Mouse (Mus musculus): ENCODE measurements at regions not wholly inside any gene's neighbourhood (a gene's known extent, or its start where the extent isn't known, plus 50 kb on each side); places are given as distances from the start of the nearest gene placed in this dataset.

DNA sequence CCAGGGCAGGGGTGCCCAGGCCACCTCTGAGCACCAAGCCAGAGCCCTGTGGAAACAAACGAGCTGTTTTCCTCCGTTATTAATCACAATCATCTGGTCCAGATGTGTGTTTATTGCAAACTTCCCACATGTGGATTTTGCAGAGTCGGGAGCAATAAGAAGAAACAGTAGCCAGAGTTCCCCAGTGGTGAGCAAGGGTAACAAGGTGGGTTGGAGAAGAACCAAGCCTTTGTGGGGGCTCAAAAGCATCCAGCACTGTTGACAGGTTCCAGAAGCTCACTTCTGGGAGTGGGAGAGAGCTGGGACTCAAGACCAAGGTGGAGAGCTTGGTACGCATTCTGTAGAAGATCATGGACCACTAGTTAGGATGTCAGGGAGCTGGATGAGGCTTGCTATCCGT lies 63.6 kb downstream of the Hif1an start:
- Histone ChIP-seq H3K9ac (ENCODE audit: low read depth, low read length) (no peak overlapping the region), H3K4me1 (ENCODE audit: control insufficient read depth, insufficient read depth, low read length) (no peaks in the 10 kb centered on the region), H3K4me2 (no peak overlapping the region), H3K36me3 (ENCODE audit: control insufficient read depth, insufficient read depth, low read length) (no peaks in the 10 kb centered on the region), H3K4me3 (ENCODE audit: low read depth, low read length) (no peak overlapping the region), H3K9me3 (replicated peaks; ENCODE audit: control insufficient read depth, low read length) (no peaks in the 10 kb centered on the region), H3K27ac (ENCODE audit: low read depth, low read length) (no peak overlapping the region), H3K27me3 (ENCODE audit: control insufficient read depth, insufficient read depth, low read length) (0 out of 2 replicates have a peak, but pooled peaks cover 9% of the 10 kb centered on the region)
- WGBS (ENCODE audit: insufficient replicate concordance), result 72% methylated on average over 5 of the region's 5 CpGs
- no peak for ATAC-seq (replicated peaks; ENCODE audit: insufficient number of reproducible peaks, low FRiP score, low TSS enrichment)

DNA sequence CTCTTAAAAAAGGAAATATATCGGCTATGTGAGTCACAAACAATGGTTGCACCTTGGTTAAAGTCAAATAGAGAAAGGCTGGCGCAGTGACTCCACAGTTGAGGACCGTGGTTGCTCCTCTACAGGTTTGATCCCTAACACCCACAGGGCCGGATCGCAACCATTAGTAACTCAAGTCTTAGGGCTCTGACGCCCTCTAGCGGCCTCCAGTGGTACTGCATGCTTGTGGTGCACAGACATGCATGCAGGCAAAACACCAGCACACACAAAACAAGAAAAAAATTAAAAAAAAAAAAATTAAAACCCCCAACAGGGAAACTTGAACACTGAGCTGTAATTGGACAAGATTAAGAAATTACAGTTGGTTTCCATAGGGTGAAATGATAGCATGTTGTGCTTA lies 67.1 kb downstream of the Hif1an start:
- Histone ChIP-seq H3K36me3 (ENCODE audit: control insufficient read depth, insufficient read depth, low read length) (no peaks in the 10 kb centered on the region), H3K4me2 (no peak overlapping the region), H3K27me3 (ENCODE audit: control insufficient read depth, insufficient read depth, low read length) (peaks cover 22% of the 10 kb centered on the region), H3K4me3 (ENCODE audit: low read depth, low read length) (no peak overlapping the region), H3K27ac (ENCODE audit: low read depth, low read length) (no peak overlapping the region), H3K9me3 (replicated peaks; ENCODE audit: control insufficient read depth, low read length) (no peaks in the 10 kb centered on the region), H3K4me1 (ENCODE audit: control insufficient read depth, insufficient read depth, low read length) (no peaks in the 10 kb centered on the region), H3K9ac (ENCODE audit: low read depth, low read length) (no peak overlapping the region)
- 57% methylated on average over 7 of the region's 7 CpGs for WGBS (ENCODE audit: insufficient replicate concordance)
- ATAC-seq (replicated peaks; ENCODE audit: insufficient number of reproducible peaks, low FRiP score, low TSS enrichment), result no peak

DNA sequence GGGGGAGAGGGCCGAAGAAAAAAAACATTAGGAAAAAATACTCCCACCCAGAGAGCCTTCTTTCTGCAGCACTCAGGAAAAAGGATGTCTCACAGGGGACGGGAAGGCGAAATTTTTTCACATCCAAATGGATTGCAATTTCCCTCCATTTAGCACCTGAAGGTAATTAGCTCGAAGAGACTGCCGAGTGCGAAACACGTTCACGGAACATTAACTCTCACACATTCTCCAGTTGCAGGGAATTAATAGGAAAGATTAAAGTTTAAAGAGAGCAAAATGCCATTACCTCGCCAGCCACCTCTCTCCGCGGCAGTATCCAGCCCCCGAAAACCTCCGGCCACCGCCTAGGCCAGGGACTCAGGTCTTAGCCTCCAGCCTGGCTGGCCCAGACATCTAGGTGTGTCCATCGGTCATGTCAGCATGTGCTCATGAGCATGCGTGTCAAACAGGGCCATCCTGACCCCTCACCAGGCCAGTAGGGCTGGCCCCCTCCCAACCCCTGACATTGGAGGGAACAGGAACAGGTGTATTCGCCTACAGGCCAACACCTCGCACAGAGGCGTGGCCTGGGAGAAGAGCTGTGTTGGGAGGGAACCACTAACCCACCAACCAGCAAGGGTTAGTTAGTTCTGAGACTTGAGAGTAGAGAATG lies 68.8 kb downstream of the Hif1an start:
- H3K27ac ChIP-seq (ENCODE audit: low read depth, low read length), result no peak overlapping the region
- H3K9ac ChIP-seq (ENCODE audit: low read depth, low read length), result no peak overlapping the region
- H3K27me3 ChIP-seq (ENCODE audit: control insufficient read depth, insufficient read depth, low read length), result peaks cover 19% of the 10 kb centered on the region
- no peak for ATAC-seq (replicated peaks; ENCODE audit: insufficient number of reproducible peaks, low FRiP score, low TSS enrichment)
- no peaks in the 10 kb centered on the region for H3K9me3 ChIP-seq (replicated peaks; ENCODE audit: control insufficient read depth, low read length)
- WGBS (ENCODE audit: insufficient replicate concordance), result 68% methylated on average over 19 of the region's 19 CpGs
- H3K4me3 ChIP-seq (ENCODE audit: low read depth, low read length), result no peak overlapping the region
- no peaks in the 10 kb centered on the region for H3K36me3 ChIP-seq (ENCODE audit: control insufficient read depth, insufficient read depth, low read length)
- H3K4me1 ChIP-seq (ENCODE audit: control insufficient read depth, insufficient read depth, low read length), result no peaks in the 10 kb centered on the region
- no peak overlapping the region for H3K4me2 ChIP-seq

DNA sequence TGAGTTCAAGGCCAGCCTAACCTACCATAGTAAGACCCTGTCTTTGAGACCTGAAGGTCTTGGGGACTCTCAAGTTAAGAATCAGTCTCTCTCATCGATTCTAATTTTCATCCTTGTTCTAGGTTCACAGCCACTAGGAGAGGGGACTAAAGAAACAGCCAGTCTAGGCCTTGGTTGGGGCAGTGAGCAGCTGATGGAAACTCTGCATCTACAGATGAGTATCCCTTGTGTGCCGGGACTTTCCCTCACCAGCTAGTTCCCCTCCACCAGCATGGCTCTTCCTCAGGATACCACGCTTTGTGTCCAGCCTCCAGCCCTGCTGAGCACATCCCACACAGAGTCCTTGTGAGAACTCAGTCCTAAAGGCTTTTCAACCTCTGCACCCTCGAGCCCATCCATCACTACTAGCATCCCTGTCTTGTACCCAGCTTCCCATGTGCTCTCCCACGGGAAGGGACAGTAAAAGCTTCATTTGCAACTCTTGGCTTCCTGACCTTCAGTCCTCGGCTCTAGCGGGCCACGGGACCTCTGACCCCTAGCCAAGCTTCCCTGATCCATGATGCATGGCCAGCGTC lies 74.6 kb downstream of the Hif1an start:
- peaks cover 5% of the 10 kb centered on the region; the same call in 1 of the 2 replicates for H3K4me1 ChIP-seq (ENCODE audit: control insufficient read depth, insufficient read depth, low read length)
- 64% methylated on average over 9 of the region's 9 CpGs for WGBS (ENCODE audit: insufficient replicate concordance)

DNA sequence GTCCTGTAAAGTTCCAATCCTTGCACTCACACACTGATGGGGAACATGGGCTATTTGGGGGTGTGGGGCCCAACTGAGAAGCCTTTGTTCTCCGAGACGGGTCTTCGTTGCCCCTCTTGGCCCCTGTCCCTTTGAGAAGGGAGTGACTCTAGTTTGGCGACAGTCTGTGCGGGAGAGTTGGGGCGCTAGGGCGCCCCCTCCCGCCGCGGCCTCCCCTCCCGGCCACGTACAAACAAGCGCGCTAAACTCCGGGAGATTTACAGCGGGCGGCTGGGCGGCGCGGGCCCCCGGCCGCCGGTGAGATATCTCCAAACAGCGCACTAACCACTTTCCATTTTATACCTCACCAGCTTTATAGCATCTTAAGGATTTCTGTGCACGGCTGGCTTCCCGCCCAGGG lies 77.4 kb downstream of the Hif1an start:
- Histone ChIP-seq H3K9me3 (replicated peaks; ENCODE audit: control insufficient read depth, low read length) (no peaks in the 10 kb centered on the region), H3K4me2 (peak overlapping the region; percentile 62), H3K9ac (ENCODE audit: low read depth, low read length) (no peak overlapping the region), H3K4me3 (ENCODE audit: low read depth, low read length) (peak overlapping the region; percentile 33), H3K27ac (ENCODE audit: low read depth, low read length) (no peak overlapping the region), H3K36me3 (ENCODE audit: control insufficient read depth, insufficient read depth, low read length) (no peaks in the 10 kb centered on the region), H3K27me3 (ENCODE audit: control insufficient read depth, insufficient read depth, low read length) (peaks cover 57% of the 10 kb centered on the region), H3K4me1 (ENCODE audit: control insufficient read depth, insufficient read depth, low read length) (peaks cover 5% of the 10 kb centered on the region; the same call in 1 of the 2 replicates)
- under 1% methylated on average over 26 of the region's 26 CpGs for WGBS (ENCODE audit: insufficient replicate concordance)
- no peak for ATAC-seq (replicated peaks; ENCODE audit: insufficient number of reproducible peaks, low FRiP score, low TSS enrichment)

More for the DNA sequence above, 74.6 kb downstream of the Hif1an start:
- H3K9ac ChIP-seq (ENCODE audit: low read depth, low read length), result no peak overlapping the region
- ATAC-seq (replicated peaks; ENCODE audit: insufficient number of reproducible peaks, low FRiP score, low TSS enrichment), result no peak
- H3K4me2 ChIP-seq, result no peak overlapping the region
- H3K9me3 ChIP-seq (replicated peaks; ENCODE audit: control insufficient read depth, low read length), result no peaks in the 10 kb centered on the region
- no peak overlapping the region for H3K27ac ChIP-seq (ENCODE audit: low read depth, low read length)
- H3K4me3 ChIP-seq (ENCODE audit: low read depth, low read length), result no peak overlapping the region
- no peaks in the 10 kb centered on the region for H3K36me3 ChIP-seq (ENCODE audit: control insufficient read depth, insufficient read depth, low read length)
- H3K27me3 ChIP-seq (ENCODE audit: control insufficient read depth, insufficient read depth, low read length), result peaks cover 54% of the 10 kb centered on the region

DNA sequence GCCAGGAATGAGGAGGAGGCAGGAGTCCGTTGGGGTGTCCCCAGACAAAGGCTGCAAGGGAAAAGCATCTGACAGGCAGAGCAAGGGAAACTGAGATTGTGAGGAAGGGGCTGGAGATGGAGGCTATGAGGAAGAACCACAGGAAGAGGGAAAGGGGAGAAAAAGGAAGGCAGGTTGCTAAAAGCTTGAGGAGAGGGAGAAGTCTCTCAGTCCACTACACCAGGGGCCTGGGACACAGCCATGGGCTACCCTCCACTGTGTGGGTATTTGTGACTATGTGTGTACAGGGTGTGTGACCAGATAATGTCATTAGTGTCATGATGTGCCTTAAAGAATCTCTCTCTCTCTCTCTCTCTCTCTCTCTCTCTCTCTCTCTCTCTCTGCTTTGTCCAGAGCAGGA lies 77.9 kb downstream of the Hif1an start:
- Histone ChIP-seq H3K36me3 (ENCODE audit: control insufficient read depth, insufficient read depth, low read length) (no peaks in the 10 kb centered on the region), H3K4me2 (peak overlapping the region; percentile 62), H3K4me1 (ENCODE audit: control insufficient read depth, insufficient read depth, low read length) (peaks cover 5% of the 10 kb centered on the region; the same call in 1 of the 2 replicates), H3K9me3 (replicated peaks; ENCODE audit: control insufficient read depth, low read length) (no peaks in the 10 kb centered on the region), H3K27ac (ENCODE audit: low read depth, low read length) (no peak overlapping the region), H3K9ac (ENCODE audit: low read depth, low read length) (no peak overlapping the region), H3K27me3 (ENCODE audit: control insufficient read depth, insufficient read depth, low read length) (peaks cover 57% of the 10 kb centered on the region), H3K4me3 (ENCODE audit: low read depth, low read length) (peak overlapping the region; percentile 33)
- WGBS (ENCODE audit: insufficient replicate concordance), result 0% methylated on average over 1 of the region's 1 CpGs
- no peak for ATAC-seq (replicated peaks; ENCODE audit: insufficient number of reproducible peaks, low FRiP score, low TSS enrichment)

DNA sequence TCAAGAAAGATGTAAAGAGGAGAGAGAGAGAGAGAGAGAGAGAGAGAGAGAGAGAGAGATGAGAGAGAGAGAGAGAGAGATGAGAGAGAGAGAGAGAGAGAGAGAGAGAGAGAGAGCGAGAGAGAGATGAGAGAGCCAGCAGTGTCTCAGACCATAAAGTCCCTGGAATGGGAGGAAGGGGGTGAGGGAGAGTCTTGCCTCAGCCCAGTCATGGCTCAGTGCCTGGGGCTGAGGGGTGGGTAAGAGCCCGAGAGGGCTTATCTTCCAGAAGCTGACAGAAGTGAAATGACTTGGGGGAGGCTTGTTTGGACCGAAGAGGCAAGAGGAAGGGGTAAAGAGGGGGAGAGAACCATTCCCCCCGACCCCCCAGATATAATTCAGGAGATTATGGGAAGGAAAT lies 79.6 kb downstream of the Hif1an start:
- Histone ChIP-seq H3K4me1 (ENCODE audit: control insufficient read depth, insufficient read depth, low read length) (peaks cover 5% of the 10 kb centered on the region; the same call in 1 of the 2 replicates), H3K4me2 (no peak overlapping the region), H3K9me3 (replicated peaks; ENCODE audit: control insufficient read depth, low read length) (no peaks in the 10 kb centered on the region), H3K4me3 (ENCODE audit: low read depth, low read length) (no peak overlapping the region), H3K36me3 (ENCODE audit: control insufficient read depth, insufficient read depth, low read length) (no peaks in the 10 kb centered on the region), H3K9ac (ENCODE audit: low read depth, low read length) (no peak overlapping the region), H3K27ac (ENCODE audit: low read depth, low read length) (no peak overlapping the region), H3K27me3 (ENCODE audit: control insufficient read depth, insufficient read depth, low read length) (peaks cover 59% of the 10 kb centered on the region)
- 49% methylated on average over 4 of the region's 4 CpGs for WGBS (ENCODE audit: insufficient replicate concordance)
- ATAC-seq (replicated peaks; ENCODE audit: insufficient number of reproducible peaks, low FRiP score, low TSS enrichment), result no peak

DNA sequence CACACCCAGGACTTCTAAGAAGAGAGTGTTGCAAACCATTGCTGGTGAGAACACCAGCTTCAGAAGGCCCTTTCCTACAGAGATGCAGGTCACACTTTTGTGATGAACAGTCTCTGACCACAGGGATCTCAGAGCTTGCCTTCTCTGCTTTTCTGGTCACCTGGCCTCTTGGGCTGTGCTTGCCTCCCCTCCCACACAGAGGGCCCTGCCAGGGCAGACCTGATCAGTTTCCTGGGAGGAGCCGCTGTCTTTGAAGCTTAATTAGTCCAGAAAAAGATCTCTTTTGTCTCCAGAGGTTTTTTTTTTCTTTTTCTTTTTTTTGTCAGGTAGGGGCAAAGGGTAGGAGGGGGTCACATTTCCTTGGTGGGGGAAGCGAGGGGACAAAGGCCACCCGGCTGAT lies 81.7 kb downstream of the Hif1an start:
- Histone ChIP-seq H3K9me3 (replicated peaks; ENCODE audit: control insufficient read depth, low read length) (no peaks in the 10 kb centered on the region), H3K4me1 (ENCODE audit: control insufficient read depth, insufficient read depth, low read length) (peaks cover 5% of the 10 kb centered on the region; the same call in 1 of the 2 replicates), H3K27me3 (ENCODE audit: control insufficient read depth, insufficient read depth, low read length) (peaks cover 60% of the 10 kb centered on the region), H3K4me2 (no peak overlapping the region), H3K36me3 (ENCODE audit: control insufficient read depth, insufficient read depth, low read length) (no peaks in the 10 kb centered on the region), H3K9ac (ENCODE audit: low read depth, low read length) (no peak overlapping the region), H3K4me3 (ENCODE audit: low read depth, low read length) (no peak overlapping the region), H3K27ac (ENCODE audit: low read depth, low read length) (0 out of 2 replicates have a peak overlapping the region, but pooled peaks have one; percentile 16)
- 44% methylated on average over 3 of the region's 3 CpGs for WGBS (ENCODE audit: insufficient replicate concordance)
- no peak for ATAC-seq (replicated peaks; ENCODE audit: insufficient number of reproducible peaks, low FRiP score, low TSS enrichment)

DNA sequence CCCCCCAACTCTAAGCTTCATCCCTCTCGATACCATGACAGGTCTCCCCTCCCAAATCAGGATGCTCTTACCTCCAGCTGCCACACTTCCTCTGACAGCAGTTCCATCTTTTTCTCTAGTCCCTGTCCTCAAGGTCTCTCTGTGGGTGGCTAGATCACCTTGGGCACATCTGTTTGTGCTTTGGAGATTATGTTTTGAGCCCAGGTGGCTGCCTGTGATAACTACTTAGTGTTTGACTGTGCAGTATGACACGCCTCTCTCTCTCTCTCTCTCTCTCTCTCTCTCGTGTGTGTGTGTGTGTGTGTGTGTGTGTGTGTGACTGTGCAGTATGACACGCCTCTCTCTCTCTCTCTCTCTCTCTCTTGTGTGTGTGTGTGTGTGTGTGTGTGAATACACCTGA lies 82.3 kb downstream of the Hif1an start:
- no peak overlapping the region for H3K4me2 ChIP-seq
- H3K4me1 ChIP-seq (ENCODE audit: control insufficient read depth, insufficient read depth, low read length), result peaks cover 2% of the 10 kb centered on the region; the same call in 1 of the 2 replicates
- H3K9ac ChIP-seq (ENCODE audit: low read depth, low read length), result no peak overlapping the region
- no peak overlapping the region for H3K4me3 ChIP-seq (ENCODE audit: low read depth, low read length)
- H3K9me3 ChIP-seq (replicated peaks; ENCODE audit: control insufficient read depth, low read length), result no peaks in the 10 kb centered on the region
- H3K27me3 ChIP-seq (ENCODE audit: control insufficient read depth, insufficient read depth, low read length), result peaks cover 60% of the 10 kb centered on the region
- no peaks in the 10 kb centered on the region for H3K36me3 ChIP-seq (ENCODE audit: control insufficient read depth, insufficient read depth, low read length)
- peak; percentile 63; the same call in 1 of the 2 replicates for ATAC-seq (replicated peaks; ENCODE audit: insufficient number of reproducible peaks, low FRiP score, low TSS enrichment)
- 37% methylated on average over 4 of the region's 4 CpGs for WGBS (ENCODE audit: insufficient replicate concordance)
- H3K27ac ChIP-seq (ENCODE audit: low read depth, low read length), result 0 out of 2 replicates have a peak overlapping the region, but pooled peaks have one; percentile 16
